Mouse (Mus musculus): ENCODE measurements around the gene Actr5.

DNA sequence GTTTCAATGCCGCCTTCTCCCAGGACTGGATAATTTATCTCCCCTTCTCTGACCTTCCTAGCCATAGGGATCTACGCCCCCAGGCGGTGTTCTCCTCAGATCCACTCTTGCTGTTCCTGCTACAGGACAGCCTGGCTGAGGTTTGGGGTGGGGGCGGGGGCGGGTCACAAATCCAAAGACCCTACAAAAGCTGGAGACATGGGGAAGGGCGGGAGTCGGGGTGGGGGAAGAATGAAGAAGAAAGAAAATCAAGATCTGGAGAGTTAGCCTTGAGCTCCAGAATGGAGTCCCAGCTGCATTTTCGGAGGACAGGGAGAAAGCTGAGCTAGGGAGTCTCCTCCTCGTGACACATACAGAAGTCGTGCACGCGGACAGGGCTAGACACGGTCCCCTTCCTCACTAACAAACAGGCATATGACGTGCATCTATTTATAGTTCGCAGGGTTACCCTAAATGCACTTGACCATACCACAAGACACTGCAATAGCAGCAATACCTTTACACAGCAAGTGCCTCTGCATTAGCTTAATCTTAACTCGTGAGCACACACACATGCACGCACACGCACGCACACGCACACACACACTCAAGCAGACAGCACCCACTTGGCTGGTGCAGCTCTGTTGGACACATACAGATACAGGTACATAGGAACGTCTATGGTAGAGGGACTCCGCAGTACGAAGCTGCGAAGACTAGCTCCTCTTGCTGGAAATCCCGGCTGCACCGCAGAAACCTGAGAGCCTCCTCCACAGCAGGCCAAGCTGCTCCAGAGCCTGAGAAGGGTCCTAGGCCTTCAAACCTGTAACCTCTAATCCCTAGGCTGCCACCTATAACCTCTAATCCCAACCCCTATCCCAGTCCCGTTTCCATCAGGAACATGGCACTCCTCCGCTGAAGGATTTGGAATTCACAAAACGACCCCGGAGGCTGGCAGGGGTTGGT lies 12.7 kb upstream of the Actr5 start:
- TF ChIP-seq CTCF (IDR thresholded peaks at IDR 0.05; ENCODE audit: borderline replicate concordance, extremely low read depth, insufficient read depth, insufficient read length) (no peak), POLR2A (IDR thresholded peaks at IDR 0.05; ENCODE audit: borderline replicate concordance, extremely low read depth, insufficient read depth, insufficient read length, poor library complexity, severe bottlenecking) (no peak)
